Mouse (Mus musculus) left cerebral cortex, postnatal 10 days (tissue): ENCODE measurements around the gene Gm5447. TPM values are rescaled to one million over a fixed set of nuclear protein-coding genes. Genes with fewer than 3 reads are reported as not detected.

Experiments used
- DNase-seq, 2 experiments: peaks; one replicate each; pipeline ENCODE4 v3.0.0; 2021 to 2022; ENCODE audit warnings: low spot score in 2 of 2, mixed read lengths in 1 of 2; ENCODE audit errors: extremely low spot score in 1 of 2
- intact Hi-C: fragments of 180-260 bp; cut with DNase I; formaldehyde crosslinking; loops from one replicate; pipeline ENCODE4 v1.15.1; 2025
- total RNA-seq, 2 experiments: library from RNA; stranded (reverse); gene quantifications; 2 replicates each; pipeline ENCODE4 v1.2.3; 2021

Gene Gm5447
- total RNA-seq, 2 experiments from 2014 or later = 0.26 TPM; not detected in 1

DNA sequence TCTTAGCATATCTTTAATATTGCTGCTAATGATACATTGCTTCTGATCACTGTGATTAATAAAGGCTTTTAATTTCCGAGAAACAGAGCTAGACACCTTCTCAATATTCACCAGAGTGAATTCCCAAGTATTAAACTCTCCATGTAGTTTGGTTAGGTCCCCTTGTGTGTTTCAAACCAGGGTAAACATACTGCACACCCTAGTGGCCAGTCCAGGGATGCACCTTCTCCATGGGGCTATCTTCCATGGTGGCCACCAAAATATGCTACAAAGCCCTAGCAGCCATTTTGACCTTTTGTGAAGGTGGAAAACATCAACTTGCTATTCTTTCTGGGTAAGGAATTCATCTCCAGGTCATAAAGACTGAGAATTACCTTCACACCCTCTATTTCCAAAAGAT, 7.7 kb downstream of the Gm5447 start:
- intact Hi-C loops = no loop called here

DNA sequence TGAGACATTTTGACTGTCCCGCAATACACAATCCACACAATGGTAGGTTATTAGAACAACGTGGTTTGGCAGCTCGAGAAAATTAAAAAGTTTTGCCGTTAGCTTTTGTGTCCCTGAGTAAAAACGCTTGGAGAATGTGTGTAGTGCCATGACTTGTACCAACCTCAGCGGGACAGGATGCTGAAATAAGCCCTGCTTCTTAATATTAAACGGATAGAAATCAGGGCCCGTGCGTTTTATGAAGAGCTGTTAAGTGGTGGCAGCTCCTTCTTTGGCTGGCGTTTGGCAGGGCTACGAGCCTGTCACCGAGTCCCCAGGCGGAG, 11.2 kb downstream of the Gm5447 start:
- intact Hi-C loops = loop anchor here (5.0 kb wide), 2 partner anchors 83 to 632 kb away; no protein-coding TSS in a partner anchor
- DNase-seq = no peak

More for the DNA sequence above, 7.7 kb downstream of the Gm5447 start:
- DNase-seq = peak in 1 of 2 experiments; percentile 47

DNA sequence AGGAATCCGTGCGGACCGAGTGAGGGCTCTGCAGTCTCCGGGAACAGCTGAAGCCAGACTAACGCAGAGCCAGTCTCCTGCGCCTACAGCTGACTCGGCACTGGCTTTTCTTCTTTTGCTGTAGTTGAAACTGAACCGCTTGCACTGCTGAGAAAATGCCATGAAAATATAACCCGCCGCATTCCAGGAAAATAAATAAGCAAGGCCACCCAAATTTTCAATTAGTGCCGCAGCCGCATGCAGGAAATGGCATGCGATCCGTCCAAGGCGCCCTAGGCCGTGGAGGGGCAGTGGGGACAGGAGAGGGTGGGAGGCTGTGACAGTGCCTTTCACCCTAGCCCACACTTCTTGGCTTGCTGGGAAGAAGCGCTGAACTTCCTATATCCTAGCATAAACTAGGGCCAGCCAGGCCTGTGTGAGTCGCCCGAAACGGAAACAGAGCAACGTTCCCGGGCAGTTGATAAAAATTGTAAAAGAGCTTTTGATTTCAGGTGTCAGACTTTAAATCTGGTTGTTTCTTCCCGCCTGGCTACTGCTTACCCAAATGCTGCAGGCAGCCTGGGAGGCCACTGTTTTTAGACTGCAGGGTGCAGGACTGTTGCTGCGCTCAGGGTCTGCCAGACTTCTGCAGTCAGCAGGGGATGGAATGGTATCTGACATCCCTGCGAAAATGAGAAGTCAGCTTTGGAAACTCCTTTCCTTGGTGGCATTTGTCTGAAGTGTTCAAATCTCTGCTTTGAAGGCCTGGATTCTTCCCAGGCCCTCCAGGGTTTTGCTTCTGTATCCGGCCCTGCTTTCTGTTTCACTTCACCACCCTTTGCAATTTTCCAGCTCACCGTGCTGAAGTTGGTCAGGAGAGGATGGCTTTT, 11.8 kb downstream of the Gm5447 start:
- intact Hi-C loops = loop anchor here (5.0 kb wide), 2 partner anchors 84 to 631 kb away; no protein-coding TSS in a partner anchor
- DNase-seq = peak in 1 of 2 experiments; percentile 64

DNA sequence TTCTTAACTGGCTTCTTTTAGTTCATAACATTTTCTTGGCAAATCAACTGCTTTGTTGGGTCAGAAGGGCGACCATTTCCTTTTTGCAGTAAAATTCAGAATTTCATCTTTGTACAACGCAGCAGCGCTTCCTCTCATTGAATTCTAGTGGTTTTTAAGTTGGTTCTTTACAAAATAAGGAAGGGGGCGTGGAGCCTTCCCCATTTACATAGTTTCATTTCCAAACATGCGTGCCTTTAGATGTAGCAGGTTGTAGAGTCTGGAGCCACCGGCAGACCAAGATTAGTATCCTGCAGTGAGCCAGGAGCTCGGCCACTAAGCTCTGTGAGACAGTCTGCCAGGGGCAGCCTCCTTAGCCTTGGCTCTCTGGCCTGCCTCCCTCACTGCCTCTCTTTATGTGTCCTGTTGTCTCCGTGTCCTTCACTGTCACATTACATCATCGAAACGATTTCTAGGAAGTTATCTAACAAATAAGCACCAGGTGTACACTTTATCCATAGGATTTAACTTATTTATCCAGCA, 13.0 kb downstream of the Gm5447 start:
- peak in 1 of 2 experiments; percentile 48 for DNase-seq
- intact Hi-C loops = loop anchor here (5.0 kb wide), 2 partner anchors 85 to 630 kb away; no protein-coding TSS in a partner anchor

DNA sequence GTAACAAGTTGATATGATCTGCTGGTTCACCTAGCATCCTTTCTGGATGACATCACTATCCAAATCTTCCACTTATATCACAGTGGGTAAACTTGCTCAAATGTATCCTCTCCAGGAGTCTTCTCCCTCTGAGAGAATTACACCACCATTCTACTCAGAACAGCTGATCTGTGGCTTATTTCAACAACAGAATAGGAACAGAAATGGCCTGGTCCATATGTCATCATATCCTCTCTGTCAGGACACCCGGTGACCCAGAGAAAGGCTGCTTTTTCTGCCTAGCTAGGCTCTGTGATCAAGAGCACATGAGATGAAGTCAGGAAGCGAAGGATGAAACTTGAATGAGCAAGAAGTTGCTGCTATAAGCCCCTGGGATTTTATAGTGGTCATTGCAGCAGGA, 13.7 kb downstream of the Gm5447 start:
- intact Hi-C loops = loop anchor here (5.0 kb wide), 2 partner anchors 85 to 630 kb away; no protein-coding TSS in a partner anchor

DNA sequence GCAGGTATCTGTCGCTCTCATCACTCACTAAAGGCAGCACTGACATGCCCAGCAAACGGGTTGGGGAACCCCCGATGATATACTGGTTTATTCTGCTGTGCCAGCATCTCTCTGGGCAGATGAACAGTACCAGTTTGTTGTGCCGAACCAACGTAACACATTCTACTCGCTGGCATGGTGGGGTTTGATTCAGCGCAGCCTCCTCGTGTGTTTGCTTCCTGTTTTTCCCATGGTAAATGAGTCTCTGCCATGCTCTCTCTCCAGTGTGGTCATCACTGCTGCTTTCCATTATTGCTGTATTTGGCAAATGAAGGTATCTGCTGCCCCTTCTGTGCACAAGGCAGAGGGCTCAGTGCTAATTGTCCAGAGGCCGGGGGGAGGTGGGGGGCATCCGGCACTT, 15.7 kb downstream of the Gm5447 start:
- DNase-seq = no peak
- intact Hi-C loops = loop anchor here (5.0 kb wide), 2 partner anchors 87 to 628 kb away; no protein-coding TSS in a partner anchor

More for the DNA sequence above, 13.7 kb downstream of the Gm5447 start:
- no peak for DNase-seq

DNA sequence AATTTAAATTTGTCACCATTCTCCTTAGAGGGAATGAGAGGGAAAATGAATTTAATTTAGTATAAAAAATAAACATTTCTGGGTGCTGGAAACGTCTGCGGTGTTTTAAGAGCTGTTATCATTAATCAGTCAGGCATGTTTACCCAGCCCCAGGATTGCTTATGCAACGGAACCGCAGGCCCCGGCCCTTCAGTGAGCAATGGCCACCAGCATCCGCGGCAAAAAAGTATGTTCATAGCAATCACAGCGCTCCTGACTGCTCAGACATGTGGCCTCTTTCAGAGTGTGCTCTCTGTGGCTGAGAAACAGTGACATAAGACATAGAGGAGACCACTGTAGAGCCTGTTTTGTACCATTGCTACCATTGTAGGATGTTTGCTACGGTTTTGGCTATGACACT, 16.2 kb downstream of the Gm5447 start:
- DNase-seq = no peak
- intact Hi-C loops = no loop called here

DNA sequence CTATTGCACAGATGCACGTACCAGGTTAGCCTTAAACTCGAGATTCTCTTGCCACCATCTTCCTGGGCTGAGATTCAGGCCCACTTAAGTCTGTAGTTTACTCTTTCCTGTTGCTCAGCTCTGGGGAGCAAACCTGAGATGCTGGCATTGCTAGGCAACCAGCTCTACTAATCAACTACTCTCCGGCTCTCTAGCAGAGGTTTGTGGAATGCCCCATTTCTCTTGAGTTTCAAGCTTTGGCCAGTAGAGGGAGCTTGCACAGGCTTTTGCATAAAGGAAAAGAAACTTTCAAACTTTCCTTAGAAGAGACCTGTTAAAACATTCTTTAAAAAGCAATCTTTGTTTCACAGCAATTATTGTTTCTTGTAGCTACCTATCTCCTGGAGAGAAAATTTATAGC, 19.8 kb downstream of the Gm5447 start:
- intact Hi-C loops = no loop called here
- peak; percentile 59 to 76 for DNase-seq

DNA sequence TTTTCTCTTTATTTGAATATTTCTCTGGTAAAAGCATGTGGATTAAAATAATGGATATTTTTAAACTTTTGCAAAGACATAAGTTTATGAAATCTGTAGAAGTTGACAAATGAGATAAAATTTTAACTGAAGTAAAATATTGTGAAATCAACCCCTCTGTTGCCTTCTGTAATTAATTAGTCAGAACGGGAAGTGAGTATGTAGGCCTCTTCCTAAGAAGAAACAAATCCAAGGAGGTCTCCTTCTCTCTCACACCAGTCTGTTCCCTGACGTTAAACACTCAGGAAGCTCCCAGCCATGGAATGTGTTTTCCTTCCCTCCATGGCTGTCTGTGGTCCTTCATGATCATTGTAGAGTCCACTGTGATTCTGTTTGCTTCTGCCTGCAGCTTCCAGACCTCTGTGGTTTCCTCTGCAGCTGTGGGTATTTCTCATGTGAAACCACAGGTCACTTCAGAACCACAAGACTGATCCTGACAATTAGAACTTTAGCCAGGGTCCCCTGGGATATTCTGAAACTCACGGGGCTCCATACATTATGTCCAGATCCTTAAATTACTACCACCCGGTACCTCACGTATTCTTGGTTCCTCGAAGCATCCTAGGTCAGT, 20.4 kb downstream of the Gm5447 start:
- intact Hi-C loops = no loop called here
- DNase-seq = no peak

DNA sequence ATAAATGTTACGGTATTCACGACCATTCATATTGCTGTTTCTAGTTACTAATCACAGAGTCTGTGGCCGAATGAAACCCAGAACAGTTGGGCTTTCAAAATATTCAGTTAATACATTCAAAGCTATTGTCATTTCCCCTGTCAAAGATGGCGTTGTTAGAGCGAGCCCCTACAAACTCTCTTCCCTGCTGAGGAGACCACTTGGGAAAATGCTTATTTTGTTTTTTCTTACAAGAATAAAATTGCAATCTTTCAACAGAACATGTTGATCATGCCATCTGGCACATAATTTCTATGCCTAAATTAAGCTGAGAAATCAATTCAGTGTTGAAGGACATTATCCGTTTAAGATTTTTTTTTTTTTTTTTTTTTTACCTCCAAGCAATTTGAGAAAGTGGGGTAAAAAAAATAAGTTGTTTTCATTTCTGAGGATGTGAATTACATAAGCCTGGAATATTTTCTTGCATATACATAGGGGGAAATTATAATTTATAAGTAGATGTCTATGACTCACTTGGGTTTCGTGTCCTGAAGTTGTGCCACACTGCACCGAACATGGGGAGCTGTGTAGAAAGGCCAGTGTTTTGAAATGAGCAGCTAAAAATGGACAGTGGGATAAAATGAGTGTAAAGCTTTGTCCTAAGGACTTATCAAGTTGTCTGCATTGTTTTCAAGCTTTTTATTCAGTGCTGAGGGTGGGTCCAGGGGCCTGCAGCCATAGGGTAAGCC, 23.7 kb downstream of the Gm5447 start:
- intact Hi-C loops = no loop called here
- DNase-seq = no peak

DNA sequence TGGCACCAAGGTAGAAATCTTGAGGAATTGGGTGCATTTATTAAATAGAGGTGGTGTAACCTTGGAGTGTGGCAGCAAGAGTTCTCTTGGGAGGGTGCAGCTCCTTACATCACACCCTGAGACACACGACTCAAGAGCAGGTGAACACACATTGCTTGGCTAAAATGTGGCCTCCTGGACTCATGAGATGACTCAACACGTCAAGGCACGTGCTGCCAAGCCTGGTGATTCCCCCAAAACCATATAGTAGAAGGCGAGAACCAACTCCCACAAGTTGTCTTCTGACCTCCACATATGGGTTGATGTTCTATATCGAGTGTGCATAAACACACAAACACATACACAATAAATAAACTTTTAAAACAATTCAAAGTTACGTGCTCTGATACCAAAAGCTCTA, 25.8 kb downstream of the Gm5447 start:
- intact Hi-C loops = no loop called here
- DNase-seq = no peak

DNA sequence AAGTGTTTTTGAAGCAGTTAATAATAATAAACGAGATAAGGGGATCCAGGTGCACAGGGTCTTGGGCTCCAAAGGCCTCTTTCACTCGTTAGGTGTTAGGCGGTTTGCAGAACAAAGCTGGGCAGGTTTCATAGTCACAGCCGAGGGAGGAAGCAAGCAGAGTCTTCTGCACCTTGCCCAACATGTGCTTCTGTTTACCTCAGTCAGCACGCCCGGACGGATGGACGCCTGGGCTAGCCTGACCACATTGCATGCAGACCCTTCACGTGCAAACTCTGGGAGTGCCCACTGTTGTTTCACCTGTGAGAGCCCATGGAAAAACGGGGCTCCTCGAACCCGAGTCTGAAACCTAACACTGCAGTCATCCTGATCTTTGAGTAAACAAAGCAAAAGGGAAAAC, 30.5 kb downstream of the Gm5447 start:
- DNase-seq = no peak
- intact Hi-C loops = no loop called here

DNA sequence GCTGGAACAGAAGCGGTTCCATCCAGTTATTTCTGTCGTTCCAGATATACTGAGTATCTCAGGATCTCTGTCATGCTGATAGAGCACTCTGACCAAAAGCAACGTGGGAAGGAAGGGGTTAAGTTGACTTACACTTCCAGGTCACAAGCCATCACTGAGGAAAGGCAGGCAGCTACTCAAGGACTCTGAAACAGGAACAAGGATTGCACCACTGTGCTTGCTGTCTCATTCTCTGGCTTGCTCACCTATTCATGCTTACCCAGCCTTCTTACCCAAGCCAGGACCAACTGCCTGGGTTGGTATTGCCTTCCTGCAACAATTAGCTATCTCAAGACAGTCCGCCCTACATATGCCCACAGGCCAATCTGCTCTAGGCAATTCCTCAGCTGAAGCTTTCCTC, 31.0 kb downstream of the Gm5447 start:
- intact Hi-C loops = no loop called here

DNA sequence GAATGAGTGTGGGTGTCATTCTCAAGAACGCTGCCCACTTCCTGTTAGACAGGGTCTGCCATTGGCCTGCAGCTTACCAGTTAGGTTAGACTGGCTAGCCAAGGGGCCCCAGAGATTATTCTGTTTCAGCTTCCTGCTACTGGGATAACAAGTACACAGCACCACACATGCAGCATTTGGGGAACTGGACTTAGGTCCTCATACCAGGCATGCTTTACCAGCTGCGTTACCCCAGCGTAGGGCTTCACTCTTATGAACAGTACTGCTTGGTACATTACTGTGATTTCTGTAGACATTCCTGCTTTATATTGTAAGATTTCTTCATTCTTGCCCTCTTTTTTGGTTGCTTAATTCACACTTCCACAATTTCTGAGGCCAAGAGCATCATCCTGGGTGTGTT, 43.5 kb downstream of the Gm5447 start:
- DNase-seq = no peak
- intact Hi-C loops = no loop called here

More for the DNA sequence above, 31.0 kb downstream of the Gm5447 start:
- DNase-seq = no peak

DNA sequence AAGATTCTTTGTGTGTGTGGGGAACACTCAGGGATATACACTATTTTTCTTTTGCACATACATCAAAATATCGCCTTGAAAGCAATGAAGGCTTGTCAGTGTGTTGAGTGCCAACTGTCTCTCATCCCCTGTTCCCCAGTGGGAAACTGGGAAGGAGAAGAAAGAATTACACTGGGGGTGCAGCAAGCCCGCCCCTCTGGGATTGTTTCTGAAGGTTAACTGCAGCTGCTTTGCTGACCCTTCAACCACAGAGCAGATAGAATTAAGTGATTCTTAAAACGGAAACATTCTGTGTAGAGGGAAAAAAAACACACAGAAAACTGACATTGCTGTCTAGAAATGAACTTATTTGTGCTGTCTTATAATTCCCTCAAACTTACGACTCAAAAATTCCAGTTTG, 47.5 kb downstream of the Gm5447 start:
- no peak for DNase-seq
- intact Hi-C loops = no loop called here

DNA sequence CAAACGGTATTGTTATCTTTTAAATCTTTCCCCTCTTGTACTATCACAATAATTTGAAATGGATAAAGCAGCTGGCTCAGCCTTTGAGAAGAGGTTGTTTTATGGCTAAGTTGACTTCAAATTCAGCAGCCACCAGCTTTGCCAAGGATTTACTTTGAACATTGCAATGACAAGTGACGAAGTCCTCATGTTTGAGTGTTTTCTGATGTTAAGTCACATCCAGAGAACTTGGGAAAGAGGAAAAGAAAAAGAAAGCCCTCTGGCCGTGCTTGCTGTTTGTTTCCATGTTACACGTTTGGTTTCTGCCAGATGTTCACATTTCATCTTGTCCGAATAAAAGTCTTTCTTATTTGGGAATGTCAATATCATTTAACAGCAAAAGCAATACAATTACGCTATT, 47.9 kb downstream of the Gm5447 start:
- no peak for DNase-seq
- intact Hi-C loops = no loop called here

DNA sequence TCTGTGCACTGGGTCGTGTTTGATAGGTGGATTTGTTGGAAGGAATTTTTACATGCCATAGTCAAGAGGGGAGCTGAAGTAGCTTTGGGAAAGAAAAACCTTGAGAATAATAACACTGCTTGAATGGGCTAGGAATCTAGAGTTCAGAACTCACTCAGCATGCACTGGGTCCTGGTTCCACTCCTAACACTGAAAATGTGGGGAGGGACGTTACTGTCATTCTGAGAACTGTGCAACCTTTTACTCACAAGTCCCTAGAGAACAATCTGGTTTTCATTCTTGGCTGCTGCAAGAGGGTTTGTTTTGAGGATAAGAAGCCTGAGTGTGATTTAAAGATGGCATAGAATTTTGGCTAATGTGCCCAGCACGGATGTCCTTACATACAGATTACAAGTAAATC, 49.7 kb downstream of the Gm5447 start:
- no peak for DNase-seq
- intact Hi-C loops = no loop called here
